ENCODE assay signal across 8 mouse cellular contexts in the genomic region with DNA sequence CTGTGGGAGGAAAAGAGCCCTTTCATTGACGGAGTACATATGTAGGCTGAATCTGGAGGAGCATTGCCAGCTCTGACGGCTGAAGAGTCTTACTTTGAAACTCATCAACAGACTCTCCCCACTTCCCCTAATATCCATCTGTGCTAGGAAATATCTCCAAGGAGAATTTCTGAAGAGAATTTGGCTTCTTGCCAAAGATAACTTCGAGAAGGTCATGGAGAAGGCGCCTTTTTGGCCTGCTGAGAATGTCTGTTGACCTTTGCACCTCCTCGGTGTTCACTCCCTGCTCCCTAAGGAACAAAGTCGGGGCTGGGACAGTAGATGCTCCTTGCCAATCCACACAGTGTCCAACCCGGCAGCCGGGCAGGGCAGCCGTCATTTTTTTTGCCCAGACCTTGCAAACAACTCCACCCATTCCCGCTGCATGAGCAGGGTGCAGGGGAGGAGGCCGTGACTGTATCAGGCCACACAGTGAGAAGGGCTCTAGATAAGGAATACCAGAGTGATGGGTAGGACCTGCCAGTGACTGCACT. TPM values are rescaled to one million over a fixed set of nuclear protein-coding genes. Genes with fewer than 3 reads are reported as not detected.
A peak's percentile ranks its signal among the peaks of the same experiment; 100 is the strongest.
DNase-seq lines count a peak whose midpoint lies in the region; ATAC-seq lines count a peak whose summit lies in the region.

No protein-coding gene starts in this region.

- no peak overlapping the region for H3K9ac ChIP-seq in liver, embryonic 13.5 days

- WGBS in liver, embryonic 13.5 days (ENCODE audit: insufficient replicate concordance) = 48% methylated on average over 11 of the region's 11 CpGs

- intact Hi-C loops in heart, postnatal 25 days (cut with DNase I) = no loop called here

- no peak overlapping the region for H3K27ac ChIP-seq in liver, embryonic 13.5 days

- peak; percentile 26 for DNase-seq in embryo, embryonic 10.5 days (ENCODE audit: low spot score)
- DNase-seq in embryo, embryonic 9.5 days (ENCODE audit: extremely low spot score) = no peak
- DNase-seq in adrenal gland, postnatal 14 days = peak; percentile 59
- DNase-seq in heart, postnatal 25 days (ENCODE audit: low spot score) = peak; percentile 35
- no peak for DNase-seq in liver, embryonic 13.5 days
- no peak for DNase-seq in MN1 (ENCODE audit: low spot score)
- DNase-seq in gastrocnemius, postnatal 25 days = no peak

- no peaks in the 10 kb centered on the region for H3K27me3 ChIP-seq in liver, embryonic 13.5 days

- no peaks in the 10 kb centered on the region for H3K36me3 ChIP-seq in liver, embryonic 13.5 days

- H3K4me2 ChIP-seq in liver, embryonic 13.5 days = no peak overlapping the region

- H3K4me3 ChIP-seq in liver, embryonic 13.5 days (replicated peaks) = no peak overlapping the region

- H3K4me1 ChIP-seq in liver, embryonic 13.5 days (replicated peaks) = no peaks in the 10 kb centered on the region

- H3K9me3 ChIP-seq in liver, embryonic 13.5 days (replicated peaks) = no peaks in the 10 kb centered on the region

- peak; percentile 62 for ATAC-seq in liver, embryonic 13.5 days (ENCODE audit: low read depth)
- no peak for ATAC-seq in megakaryocyte, adult 5-6 weeks (ENCODE audit: poor library complexity, severe bottlenecking)

RNA-seq across cellular contexts. Expression of a gene that starts 14.5 kb away (rescaled TPM):
- 1.6 and 1.9 TPM in 2 replicates for total RNA-seq in adrenal gland, postnatal 14 days (2021)
- 10 to 100 TPM; 22.6 to 23.2 TPM for total RNA-seq in heart, postnatal 25 days (2021)
- 0.28 and 0.32 TPM in 2 replicates for polyA plus RNA-seq in liver, embryonic 13.5 days (2015; fragmentation: Nextera tagmentation; extraction: Ambion mirVana)
- total RNA-seq in gastrocnemius, postnatal 25 days (2021) = 10 to 100 TPM; 17.0 to 25.2 TPM
- total RNA-seq in megakaryocyte, adult 5-6 weeks (2015) = 4.8 and 5.1 TPM in 2 replicates
- total RNA-seq in megakaryocyte, adult 5-6 weeks (2017) = 5.8 and 9.1 TPM in 2 replicates

Comparison
In these comparisons a context has a peak if more than half of its experiments do, and no peak if none do; other contexts are left out.
1. DNase-seq: peak in embryo, embryonic 10.5 days (single experiment), adrenal gland, postnatal 14 days (single experiment) and heart, postnatal 25 days (single experiment); none in embryo, embryonic 9.5 days (single experiment), liver, embryonic 13.5 days (single experiment), MN1 (single experiment) and gastrocnemius, postnatal 25 days (single experiment).